Mouse (Mus musculus) intestine, embryonic 15.5 days (tissue): ENCODE results near the gene Olfr1500. TPM values are rescaled to one million over a fixed set of nuclear protein-coding genes. Genes with fewer than 3 reads are reported as not detected.
"Not testable (repeated sequence)": the region's sequence is repeated elsewhere in the genome, so short reads cannot be mapped to it uniquely, and the experiment has no call there.

ENCODE experiments used
- ATAC-seq: fragments of 200-750 bp; cut with Nextera tagmentation; 2 replicates; pipeline ENCODE4 v1.8.0; 2017; ENCODE audit warnings: moderate TSS enrichment, moderate library complexity
- H3K27ac ChIP-seq: fragments of 300-500 bp; sonication (generic); 2 replicates; pipeline ENCODE4 v1.5.1; 2015; ENCODE audit warnings: mild to moderate bottlenecking, inconsistent platforms
- H3K27me3 ChIP-seq: fragments of 300-500 bp; sonication (generic); replicated peaks from 2 replicates; pipeline ENCODE4 v1.6.1; 2015; ENCODE audit warnings: inconsistent platforms
- H3K36me3 ChIP-seq: fragments of 300-500 bp; sonication (generic); 2 replicates; pipeline ENCODE4 v1.6.1; 2015; ENCODE audit warnings: inconsistent platforms
- H3K4me1 ChIP-seq: fragments of 300-500 bp; sonication (generic); replicated peaks from 2 replicates; pipeline ENCODE4 v1.6.1; 2015; ENCODE audit warnings: inconsistent platforms
- H3K4me2 ChIP-seq: fragments of 300-500 bp; sonication (generic); replicated peaks from 2 replicates; pipeline ENCODE4 v1.6.1; 2015; ENCODE audit warnings: mild to moderate bottlenecking, inconsistent platforms
- H3K4me3 ChIP-seq: fragments of 300-500 bp; sonication (generic); replicated peaks from 2 replicates; pipeline ENCODE4 v1.5.1; 2015; ENCODE audit warnings: inconsistent platforms
- H3K9ac ChIP-seq: fragments of 300-500 bp; sonication (generic); 2 replicates; pipeline ENCODE4 v1.6.1; 2015; ENCODE audit warnings: inconsistent platforms
- H3K9me3 ChIP-seq: fragments of 300-500 bp; sonication (generic); 2 replicates; pipeline ENCODE4 v1.6.1; 2016; ENCODE audit warnings: inconsistent platforms
- WGBS: fragments of 180-500 bp; shearing (Covaris S2); methylation state at CpG from one replicate; pipeline ENCODE4 v1.1.7; 2015; 5-methylcytosine and 5-hydroxymethylcytosine counted together
- polyA plus RNA-seq: library from polyadenylated mRNA; unstranded; fragments of >200 nt; fragmentation: Nextera tagmentation; extraction: Ambion mirVana; gene quantifications from 2 replicates; pipeline ENCODE4 v1.2.1, GENCODE M21; 2015

Gene Olfr1500
- polyA plus RNA-seq, result not detected in 2 replicates

DNA sequence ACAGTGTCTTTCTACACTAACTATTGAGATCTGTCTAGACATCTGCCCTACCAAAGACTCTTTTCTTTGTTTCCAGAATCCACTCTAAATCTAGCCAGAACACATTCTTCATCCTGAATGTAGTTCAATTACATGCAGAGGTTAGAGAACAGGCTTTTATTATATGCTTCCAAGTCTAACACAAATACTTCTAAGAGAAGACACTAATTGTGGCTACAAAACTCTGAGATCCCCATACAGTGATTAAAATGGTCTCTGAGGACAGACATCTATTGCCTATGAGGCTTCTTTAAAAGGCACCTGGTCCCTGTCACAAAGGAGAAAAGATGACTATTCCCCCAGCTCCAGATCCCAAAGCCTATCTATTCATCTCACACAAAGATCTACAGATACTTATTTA is at the start of gene Olfr1500:
TSS of gene Olfr1500 (minus strand) at position 101 of the 400 bp plus-strand sequence.
- H3K9me3 ChIP-seq, result no peaks in the 10 kb centered on the region
- no peak within 1 kb of the TSS for H3K4me2 ChIP-seq
- H3K36me3 ChIP-seq, result no peaks in the 10 kb centered on the region
- no peak within 1 kb of the TSS for H3K4me3 ChIP-seq
- H3K4me1 ChIP-seq, result no peaks in the 10 kb centered on the region
- H3K27me3 ChIP-seq, result no peaks in the 10 kb centered on the region
- no peak for ATAC-seq
- no peak within 1 kb of the TSS for H3K27ac ChIP-seq
- no peak within 1 kb of the TSS for H3K9ac ChIP-seq

DNA sequence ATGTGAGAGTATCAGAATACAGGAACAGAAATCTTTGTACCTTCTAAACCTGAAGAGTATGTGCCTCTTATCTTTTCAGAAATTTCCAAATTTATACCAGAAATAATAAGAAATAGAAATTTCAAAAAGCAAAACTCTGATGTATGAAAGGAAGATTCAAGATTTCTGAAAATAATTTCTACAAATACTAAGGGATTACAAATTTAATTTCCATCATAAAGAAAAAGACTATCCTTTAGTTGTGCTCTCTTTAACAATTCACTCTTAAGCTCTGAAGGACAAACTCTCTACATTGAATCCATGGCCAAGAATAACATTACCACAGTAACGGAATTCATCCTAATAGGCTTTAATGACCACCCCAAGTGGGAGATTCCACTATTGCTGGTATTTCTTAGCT is 31.2 kb upstream of the Olfr1500 start, which contains the start of gene Olfr1502:
TSS of gene Olfr1502 (plus strand) at position 301 of the 400 bp plus-strand sequence.
- Histone ChIP-seq H3K36me3 (no peaks in the 10 kb centered on the region), H3K27ac (no peak within 1 kb of the TSS), H3K27me3 (no peaks in the 10 kb centered on the region), H3K9ac (no peak within 1 kb of the TSS), H3K4me1 (no peaks in the 10 kb centered on the region), H3K9me3 (no peaks in the 10 kb centered on the region), H3K4me3 (no peak within 1 kb of the TSS), H3K4me2 (no peak within 1 kb of the TSS)
- 81% methylated on average over 1 of the region's 1 CpGs for WGBS
- ATAC-seq, result no peak

DNA sequence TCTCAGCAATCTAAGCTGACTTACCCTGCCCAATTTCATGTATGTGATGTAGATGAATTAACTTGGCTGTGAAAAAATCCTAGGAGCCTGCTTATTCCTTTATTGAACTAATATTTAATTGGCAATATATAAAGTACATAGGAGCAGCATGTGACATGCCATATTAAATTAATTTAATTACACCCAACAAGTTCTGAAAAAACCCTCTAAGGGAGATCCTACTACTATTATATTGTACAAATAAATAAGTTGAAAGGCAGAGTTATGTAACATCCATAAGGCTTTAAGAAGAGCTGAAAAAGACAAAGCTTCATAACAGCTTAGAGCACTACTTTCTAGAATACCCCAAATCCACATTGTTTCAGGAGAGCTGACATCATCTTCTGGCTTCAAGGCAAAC is 20.3 kb upstream of the Olfr1500 start, which contains the start of gene Olfr1501:
TSS of gene Olfr1501 (minus strand) at position 101 of the 400 bp plus-strand sequence.
- not testable (repeated sequence) for H3K4me3 ChIP-seq, H3K9me3 ChIP-seq, H3K4me2 ChIP-seq, H3K27me3 ChIP-seq, H3K27ac ChIP-seq, H3K36me3 ChIP-seq, H3K4me1 ChIP-seq, H3K9ac ChIP-seq, ATAC-seq

DNA sequence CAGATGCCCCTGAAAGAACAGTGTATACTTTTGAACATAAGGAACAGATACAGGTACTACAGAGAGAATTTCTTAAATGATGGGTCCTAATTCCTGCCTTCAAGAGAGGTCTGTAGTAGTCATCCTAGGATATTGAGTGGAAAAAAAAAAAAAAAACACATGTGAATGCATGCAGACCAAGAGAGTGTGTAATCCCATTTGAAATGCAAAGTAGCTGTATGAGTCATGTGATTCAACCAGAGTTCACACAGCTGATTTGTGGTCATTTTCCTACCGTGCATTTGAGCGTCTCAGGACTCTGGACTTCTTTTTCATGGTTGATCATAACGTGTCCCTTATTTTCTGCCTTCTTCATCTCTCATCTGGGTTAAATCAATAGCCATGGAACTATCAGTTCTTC is 1.8 kb downstream of the Olfr1500 start:
- no peak overlapping the region for H3K9ac ChIP-seq
- 77% methylated on average over 3 of the region's 3 CpGs for WGBS
- no peak for ATAC-seq

DNA sequence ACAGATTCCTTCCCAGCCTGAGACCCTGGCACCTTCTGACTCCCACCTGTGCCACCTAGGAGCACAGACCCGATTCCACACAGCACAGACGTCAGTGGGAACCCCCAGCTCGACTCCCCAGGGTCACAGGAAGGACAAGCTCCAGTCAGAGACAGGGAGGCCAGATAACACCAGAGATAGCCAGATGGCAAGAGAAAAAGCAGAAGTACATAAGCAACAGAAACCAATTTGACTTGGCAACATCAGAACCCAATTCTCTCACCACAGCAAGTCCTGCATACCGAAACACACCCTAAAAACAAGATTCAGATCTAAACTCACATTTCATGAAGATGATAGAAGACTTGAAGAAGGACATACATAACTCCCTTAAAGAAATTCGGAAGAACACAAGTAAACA is 9.4 kb downstream of the Olfr1500 start:
- Histone ChIP-seq H3K4me1 (no peaks in the 10 kb centered on the region), H3K36me3 (no peaks in the 10 kb centered on the region), H3K27ac (no peak overlapping the region), H3K9me3 (no peaks in the 10 kb centered on the region), H3K4me3 (no peak overlapping the region), H3K9ac (no peak overlapping the region), H3K4me2 (no peak overlapping the region), H3K27me3 (no peaks in the 10 kb centered on the region)
- 61% methylated on average over 5 of the region's 5 CpGs for WGBS
- no peak for ATAC-seq

More for the DNA sequence above, 1.8 kb downstream of the Olfr1500 start:
- H3K4me2 ChIP-seq, result no peak overlapping the region
- no peaks in the 10 kb centered on the region for H3K9me3 ChIP-seq
- H3K27ac ChIP-seq, result no peak overlapping the region
- no peak overlapping the region for H3K4me3 ChIP-seq
- no peaks in the 10 kb centered on the region for H3K27me3 ChIP-seq
- no peaks in the 10 kb centered on the region for H3K36me3 ChIP-seq
- H3K4me1 ChIP-seq, result no peaks in the 10 kb centered on the region

DNA sequence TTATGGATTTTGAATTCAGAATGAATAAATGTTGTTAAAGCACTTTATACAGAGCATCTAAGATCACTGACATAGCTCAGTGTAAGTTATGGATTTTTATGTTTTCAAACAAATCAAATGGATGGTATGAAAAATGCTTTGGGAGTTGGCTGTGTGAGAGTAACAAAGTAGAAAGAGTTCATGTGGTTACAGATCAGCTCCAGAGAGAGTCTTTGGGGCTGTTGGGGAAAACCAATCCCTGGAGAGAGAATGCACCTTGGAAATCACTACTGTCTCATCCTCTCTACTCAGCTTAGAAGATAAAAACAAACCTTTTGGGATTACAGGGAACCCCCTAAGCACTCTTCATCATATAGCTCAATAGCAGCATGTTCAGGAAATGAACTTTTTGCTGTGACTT is 10.9 kb downstream of the Olfr1500 start, which contains the start of gene Olfr1499:
TSS of gene Olfr1499 (minus strand) at position 101 of the 400 bp plus-strand sequence.
- Histone ChIP-seq H3K4me3 (no peak within 1 kb of the TSS), H3K36me3 (no peaks in the 10 kb centered on the region), H3K4me1 (no peaks in the 10 kb centered on the region), H3K27ac (no peak within 1 kb of the TSS), H3K27me3 (no peaks in the 10 kb centered on the region), H3K9ac (no peak within 1 kb of the TSS), H3K9me3 (no peaks in the 10 kb centered on the region), H3K4me2 (no peak within 1 kb of the TSS)
- ATAC-seq, result no peak

DNA sequence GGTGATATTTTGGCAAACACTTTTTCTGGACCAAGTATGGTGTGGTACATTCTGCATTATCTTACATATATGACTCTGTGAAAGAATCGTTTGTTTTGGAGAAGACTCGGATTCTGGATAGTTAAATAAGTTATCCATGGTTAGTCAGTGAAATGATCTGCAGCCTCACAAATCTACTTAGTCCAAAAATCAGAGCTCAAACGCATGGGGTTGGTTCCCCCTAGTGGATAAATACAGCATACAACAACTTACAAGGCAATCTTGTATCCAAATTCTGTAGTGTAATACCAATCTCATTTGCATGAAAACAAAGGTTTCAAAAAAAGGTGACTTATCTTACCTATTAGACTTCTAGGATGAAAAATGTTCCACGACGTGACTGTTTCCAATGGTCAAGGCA is 11.5 kb downstream of the Olfr1500 start:
- Histone ChIP-seq H3K4me3 (no peak overlapping the region), H3K9ac (no peak overlapping the region), H3K9me3 (no peaks in the 10 kb centered on the region), H3K27ac (no peak overlapping the region), H3K4me2 (no peak overlapping the region), H3K36me3 (no peaks in the 10 kb centered on the region), H3K4me1 (no peaks in the 10 kb centered on the region), H3K27me3 (no peaks in the 10 kb centered on the region)
- ATAC-seq, result no peak
- WGBS, result 25% methylated on average over 5 of the region's 5 CpGs

DNA sequence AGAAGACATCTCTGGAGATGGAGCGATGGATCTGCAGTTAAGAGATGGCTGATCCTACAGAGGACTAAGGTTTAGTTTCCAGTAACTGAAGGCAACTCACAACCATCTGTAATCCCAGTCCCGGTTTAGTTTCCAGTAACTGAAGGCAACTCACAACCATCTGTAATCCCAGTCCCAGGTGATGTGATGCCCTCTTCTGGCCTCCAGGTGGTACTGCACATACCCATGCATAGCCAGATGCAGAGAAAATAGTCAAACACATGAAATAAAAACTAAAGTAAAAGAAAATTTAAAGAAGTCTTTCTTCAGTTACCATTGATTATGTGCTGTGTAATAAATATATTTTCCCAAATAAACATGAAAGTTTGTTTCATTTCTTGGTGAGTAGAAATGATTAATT is 17.5 kb downstream of the Olfr1500 start:
- no peaks in the 10 kb centered on the region for H3K9me3 ChIP-seq
- no peak overlapping the region for H3K27ac ChIP-seq
- H3K9ac ChIP-seq, result no peak overlapping the region
- no peak for ATAC-seq
- H3K4me3 ChIP-seq, result no peak overlapping the region
- no peaks in the 10 kb centered on the region for H3K27me3 ChIP-seq
- no peak overlapping the region for H3K4me2 ChIP-seq
- H3K36me3 ChIP-seq, result no peaks in the 10 kb centered on the region
- no peaks in the 10 kb centered on the region for H3K4me1 ChIP-seq
- WGBS, result 65% methylated on average over 2 of the region's 2 CpGs

DNA sequence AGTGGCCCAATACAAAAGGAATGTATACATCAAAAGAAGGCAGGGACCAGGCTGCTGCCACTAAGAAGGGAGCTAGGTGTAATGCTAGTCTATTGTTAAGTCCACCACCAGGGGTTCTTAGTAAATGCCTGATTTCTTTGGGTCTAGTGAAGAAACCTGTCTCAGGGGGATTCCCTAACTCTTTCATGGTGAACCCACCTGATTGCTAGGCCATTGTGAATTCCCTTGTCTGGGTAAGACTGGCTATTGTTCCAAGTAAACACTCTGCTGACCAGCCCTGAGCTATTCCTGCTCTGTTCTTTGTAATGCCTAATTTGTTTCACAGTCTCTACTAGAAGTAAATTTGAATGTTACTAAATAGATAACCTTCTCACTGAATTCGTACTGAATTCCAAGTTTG is 24.8 kb downstream of the Olfr1500 start:
- not testable (repeated sequence) for H3K4me3 ChIP-seq, H3K9me3 ChIP-seq, H3K9ac ChIP-seq, H3K36me3 ChIP-seq, H3K4me1 ChIP-seq, H3K27me3 ChIP-seq, H3K27ac ChIP-seq, ATAC-seq, H3K4me2 ChIP-seq
- 63% methylated on average over 1 of the region's 1 CpGs for WGBS

DNA sequence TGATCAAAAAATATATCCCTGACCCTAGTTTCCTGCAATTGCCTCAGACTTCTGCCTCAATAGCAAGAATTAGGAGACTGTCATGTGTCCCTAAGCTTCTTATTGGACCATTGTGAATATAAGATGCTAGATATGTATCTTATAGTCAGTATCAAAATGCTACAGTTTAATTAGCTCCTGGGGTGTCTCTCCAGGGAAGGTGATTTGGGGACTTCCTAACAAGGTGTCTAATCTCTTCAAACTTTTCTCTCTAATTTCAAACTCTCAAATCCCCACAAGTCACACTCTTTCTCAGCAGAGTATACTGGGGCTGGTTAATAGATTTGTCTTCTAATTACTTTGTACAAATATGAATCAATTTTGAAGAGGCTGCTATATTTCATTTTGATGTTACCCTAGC is 32.2 kb downstream of the Olfr1500 start, which contains the start of gene Olfr1497:
TSS of gene Olfr1497 (minus strand) at position 101 of the 400 bp plus-strand sequence.
- Histone ChIP-seq H3K9me3 (no peaks in the 10 kb centered on the region), H3K36me3 (no peaks in the 10 kb centered on the region)
- no peak for ATAC-seq

DNA sequence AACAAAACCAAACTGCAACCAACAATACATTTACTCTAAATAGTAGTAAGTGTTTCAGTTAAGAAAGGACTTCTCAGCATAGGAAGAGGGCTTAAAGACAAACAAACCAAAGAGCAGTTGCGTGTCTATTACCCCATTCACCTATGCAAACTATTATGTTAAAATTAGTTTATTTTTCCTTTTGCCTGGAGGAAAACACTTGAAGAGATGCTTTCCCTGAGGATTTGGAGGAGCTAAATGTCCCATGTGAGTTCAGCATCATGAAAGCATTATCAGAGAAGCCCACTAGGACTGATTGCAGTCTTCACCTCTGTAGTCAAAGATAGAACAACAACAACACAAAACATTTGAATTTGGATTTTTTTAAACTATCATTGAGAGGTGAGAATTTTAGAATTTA is 52.7 kb downstream of the Olfr1500 start, which contains the start of gene Olfr1496:
TSS of gene Olfr1496 (plus strand) at position 301 of the 400 bp plus-strand sequence.
- H3K4me2 ChIP-seq, result no peak within 1 kb of the TSS
- H3K4me3 ChIP-seq, result no peak within 1 kb of the TSS
- H3K4me1 ChIP-seq, result no peaks in the 10 kb centered on the region
- no peak within 1 kb of the TSS for H3K9ac ChIP-seq
- no peak for ATAC-seq
- no peaks in the 10 kb centered on the region for H3K36me3 ChIP-seq
- no peaks in the 10 kb centered on the region for H3K9me3 ChIP-seq
- H3K27me3 ChIP-seq, result no peaks in the 10 kb centered on the region
- H3K27ac ChIP-seq, result no peak within 1 kb of the TSS
- 81% methylated on average over 1 of the region's 1 CpGs for WGBS

More for the DNA sequence above, 32.2 kb downstream of the Olfr1500 start, which contains the start of gene Olfr1497:
- Histone ChIP-seq H3K27me3 (no peaks in the 10 kb centered on the region), H3K4me3 (no peak within 1 kb of the TSS), H3K4me2 (no peak within 1 kb of the TSS), H3K9ac (no peak within 1 kb of the TSS), H3K4me1 (no peaks in the 10 kb centered on the region), H3K27ac (no peak within 1 kb of the TSS)
